Mouse (Mus musculus) forebrain, embryonic 15.5 days (tissue): ENCODE data around the gene Usp53. TPM values are rescaled to one million over a fixed set of nuclear protein-coding genes. Genes with fewer than 3 reads are reported as not detected.

ENCODE experiments used
- ATAC-seq: fragments of 200-750 bp; cut with Nextera tagmentation; replicated peaks from 2 replicates; pipeline ENCODE4 v1.8.0; 2017; ENCODE audit warnings: mild to moderate bottlenecking, moderate TSS enrichment, moderate library complexity
- H3K27ac ChIP-seq: fragments of 300-500 bp; sonication (generic); replicated peaks from 2 replicates; pipeline ENCODE4 v1.5.1; 2015; ENCODE audit warnings: mild to moderate bottlenecking, inconsistent platforms
- H3K27me3 ChIP-seq: fragments of 300-500 bp; sonication (generic); 2 replicates; pipeline ENCODE4 v1.6.1; 2015; ENCODE audit warnings: inconsistent platforms
- H3K36me3 ChIP-seq: fragments of 300-500 bp; sonication (generic); 2 replicates; pipeline ENCODE4 v1.6.1; 2015; ENCODE audit warnings: mild to moderate bottlenecking, inconsistent platforms
- H3K4me1 ChIP-seq: fragments of 300-500 bp; sonication (generic); 2 replicates; pipeline ENCODE4 v1.6.1; 2015; ENCODE audit warnings: inconsistent platforms
- H3K4me2 ChIP-seq: fragments of 300-500 bp; sonication (generic); replicated peaks from 2 replicates; pipeline ENCODE4 v1.6.1; 2015; ENCODE audit warnings: mild to moderate bottlenecking, inconsistent platforms
- H3K4me3 ChIP-seq: fragments of 300-500 bp; sonication (generic); 2 replicates; pipeline ENCODE4 v1.5.1; 2015; ENCODE audit warnings: mild to moderate bottlenecking, inconsistent platforms
- H3K9ac ChIP-seq: fragments of 300-500 bp; sonication (generic); replicated peaks from 2 replicates; pipeline ENCODE4 v1.6.1; 2015; ENCODE audit warnings: mild to moderate bottlenecking, inconsistent platforms
- H3K9me3 ChIP-seq: fragments of 300-500 bp; sonication (generic); 2 replicates; pipeline ENCODE4 v1.6.1; 2016; ENCODE audit warnings: inconsistent platforms
- WGBS: fragments of 180-500 bp; shearing (Covaris S2); methylation state at CpG from one replicate; pipeline ENCODE4 v1.1.7; 2015; ENCODE audit warnings: mixed read lengths; 5-methylcytosine and 5-hydroxymethylcytosine counted together
- polyA plus RNA-seq: library from polyadenylated mRNA; unstranded; fragments of >200 nt; fragmentation: Nextera tagmentation; extraction: Ambion mirVana; gene quantifications from 2 replicates; pipeline ENCODE4 v1.2.1, GENCODE M21; 2015

Gene Usp53
- polyA plus RNA-seq, result 4.9 and 5.3 TPM in 2 replicates

DNA sequence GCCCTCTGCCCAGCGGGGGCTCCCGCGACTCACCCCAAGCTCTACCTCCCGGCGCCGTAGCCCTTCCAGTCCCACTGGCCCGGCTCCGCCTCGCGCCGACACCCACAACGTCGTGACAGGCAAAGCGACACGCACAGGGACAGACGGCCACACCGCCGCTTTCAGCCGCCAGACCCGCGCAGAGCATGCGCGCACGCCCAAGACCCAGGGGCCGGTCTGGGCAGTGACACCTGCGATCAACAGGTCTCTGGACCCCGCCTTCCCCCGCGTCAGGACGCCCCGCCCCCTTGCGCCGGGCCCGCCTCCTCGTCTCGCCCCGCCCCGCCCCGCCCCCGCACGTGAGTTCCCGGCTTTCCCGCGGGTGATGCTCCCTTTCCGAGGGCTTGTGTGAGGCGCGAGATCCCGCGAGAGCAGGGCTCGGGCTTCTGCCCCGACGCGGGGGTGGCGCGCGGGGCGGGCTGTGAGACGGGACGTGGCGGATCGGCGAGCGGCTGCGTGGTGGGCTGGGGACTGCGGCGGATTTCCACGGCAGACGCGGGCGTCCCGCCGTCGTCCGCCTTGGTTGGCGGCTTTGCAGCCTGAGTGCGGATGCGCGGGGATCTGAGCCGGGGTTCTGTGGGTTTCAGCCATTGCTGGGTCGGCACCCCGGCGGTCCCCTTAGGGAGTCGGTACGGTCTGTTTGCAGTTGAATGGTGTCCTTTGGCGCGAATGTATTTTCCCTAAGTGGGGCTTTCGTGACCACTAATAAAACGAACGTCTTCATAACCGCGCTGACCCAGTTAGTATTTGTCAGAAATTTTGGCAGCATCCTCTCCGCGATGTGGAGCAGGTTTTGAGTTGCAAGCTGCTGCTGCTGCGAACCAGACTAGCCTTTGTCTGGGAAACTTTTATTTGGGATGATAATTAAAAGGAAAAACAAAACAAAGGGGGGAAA, at the start of gene Usp53:
Gene Usp53 (minus strand): TSS at position 262 of the 934 bp plus-strand sequence.
- WGBS, result under 1% methylated on average over 90 of the region's 94 CpGs
- peak; percentile 99 for ATAC-seq
- peak within 1 kb of the TSS; percentile 67 for H3K4me2 ChIP-seq
- H3K9me3 ChIP-seq, result no peaks in the 10 kb centered on the region
- peak within 1 kb of the TSS; percentile 95 for H3K27ac ChIP-seq
- H3K36me3 ChIP-seq, result no peaks in the 10 kb centered on the region
- H3K9ac ChIP-seq, result peak within 1 kb of the TSS; percentile 91
- H3K4me3 ChIP-seq, result peak within 1 kb of the TSS; percentile 68
- H3K27me3 ChIP-seq, result no peaks in the 10 kb centered on the region
- peaks cover 5% of the 10 kb centered on the region for H3K4me1 ChIP-seq

DNA sequence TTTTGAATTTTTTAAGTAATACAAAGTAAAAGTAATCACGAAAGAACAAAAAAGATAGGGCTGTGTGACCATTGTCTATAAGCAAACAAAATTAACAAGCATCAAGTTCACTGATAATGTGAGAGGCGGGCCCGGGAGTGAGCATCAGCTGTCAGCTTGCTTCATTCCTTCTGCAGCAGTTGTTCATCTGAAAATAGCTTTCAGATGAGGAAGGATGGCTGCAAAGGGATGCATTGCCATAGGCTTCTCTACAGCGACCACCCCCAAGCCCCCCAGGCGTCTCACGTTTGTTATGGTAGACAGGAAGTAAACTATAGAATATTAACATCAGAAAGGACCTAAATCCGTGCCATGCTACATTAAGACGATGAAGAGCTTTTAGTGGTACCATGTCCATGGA, 49.5 kb upstream of the Usp53 start:
- Histone ChIP-seq H3K27ac (no peak overlapping the region), H3K9ac (no peak overlapping the region), H3K4me3 (no peak overlapping the region), H3K4me2 (no peak overlapping the region), H3K27me3 (no peaks in the 10 kb centered on the region), H3K36me3 (no peaks in the 10 kb centered on the region), H3K4me1 (no peaks in the 10 kb centered on the region), H3K9me3 (no peaks in the 10 kb centered on the region)
- WGBS, result 64% methylated on average over 8 of the region's 8 CpGs
- ATAC-seq, result no peak

DNA sequence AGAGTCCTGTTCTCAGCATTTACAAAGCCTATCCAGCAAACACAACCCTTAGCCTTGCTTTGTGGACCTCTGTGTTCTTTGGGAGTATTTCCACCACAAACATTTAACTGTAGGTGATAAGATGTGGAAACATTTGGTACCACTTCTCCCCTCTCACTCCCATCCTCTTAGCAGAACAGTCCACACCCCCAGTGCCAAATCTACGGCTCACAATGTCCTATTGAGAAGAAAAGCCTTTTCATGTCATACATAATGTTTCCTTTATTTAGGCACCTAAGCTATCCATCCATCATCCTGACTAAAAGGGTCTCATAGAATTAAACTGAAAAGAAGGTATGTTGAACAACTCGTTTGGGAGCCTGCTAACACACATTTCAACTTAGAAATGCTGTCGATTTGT, 41.3 kb upstream of the Usp53 start:
- no peak overlapping the region for H3K4me2 ChIP-seq
- ATAC-seq, result no peak
- no peak overlapping the region for H3K4me3 ChIP-seq
- WGBS, result 26% methylated on average over 3 of the region's 3 CpGs
- H3K36me3 ChIP-seq, result no peaks in the 10 kb centered on the region
- no peaks in the 10 kb centered on the region for H3K27me3 ChIP-seq
- no peak overlapping the region for H3K27ac ChIP-seq
- H3K4me1 ChIP-seq, result no peaks in the 10 kb centered on the region
- H3K9me3 ChIP-seq, result no peaks in the 10 kb centered on the region
- H3K9ac ChIP-seq, result no peak overlapping the region

DNA sequence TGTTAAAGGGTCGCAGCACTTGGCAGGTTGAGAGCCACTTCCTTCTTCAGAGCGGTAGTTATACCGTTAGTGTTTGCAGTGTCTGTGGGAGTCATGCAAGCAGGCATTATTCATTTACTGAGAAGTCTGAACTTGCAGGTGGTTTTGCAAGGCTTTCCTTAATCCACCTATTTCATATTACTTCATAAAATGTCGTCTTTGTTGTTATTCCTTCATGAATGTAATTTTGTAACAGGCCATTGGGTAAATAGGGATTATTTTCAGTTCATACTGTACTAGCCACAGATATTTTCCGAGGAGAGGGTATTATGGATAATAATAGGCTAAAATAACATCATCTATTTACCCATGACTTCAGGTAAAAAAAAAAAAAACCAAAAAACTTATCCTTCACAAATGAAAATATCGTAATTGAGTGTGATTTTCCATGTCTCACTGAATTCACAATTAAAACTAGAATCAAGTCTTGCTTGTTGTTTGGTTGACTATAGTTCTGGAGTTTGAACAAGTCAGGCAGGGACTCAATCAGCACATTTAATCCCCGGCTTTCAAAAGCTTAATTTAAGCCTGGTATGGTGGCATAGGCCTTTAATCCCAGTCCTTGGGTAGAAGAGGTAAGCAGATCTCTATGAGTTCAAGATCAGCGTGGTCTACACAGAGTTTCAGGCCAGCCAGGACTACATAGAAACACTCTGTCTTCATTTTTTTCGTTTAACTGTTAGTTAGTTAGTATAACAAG, 40.4 kb upstream of the Usp53 start:
- 87% methylated on average over 9 of the region's 9 CpGs for WGBS
- Histone ChIP-seq H3K36me3 (no peaks in the 10 kb centered on the region), H3K27ac (no peak overlapping the region), H3K9me3 (no peaks in the 10 kb centered on the region), H3K4me3 (no peak overlapping the region), H3K4me2 (no peak overlapping the region), H3K9ac (no peak overlapping the region), H3K27me3 (no peaks in the 10 kb centered on the region), H3K4me1 (no peaks in the 10 kb centered on the region)
- ATAC-seq, result no peak

DNA sequence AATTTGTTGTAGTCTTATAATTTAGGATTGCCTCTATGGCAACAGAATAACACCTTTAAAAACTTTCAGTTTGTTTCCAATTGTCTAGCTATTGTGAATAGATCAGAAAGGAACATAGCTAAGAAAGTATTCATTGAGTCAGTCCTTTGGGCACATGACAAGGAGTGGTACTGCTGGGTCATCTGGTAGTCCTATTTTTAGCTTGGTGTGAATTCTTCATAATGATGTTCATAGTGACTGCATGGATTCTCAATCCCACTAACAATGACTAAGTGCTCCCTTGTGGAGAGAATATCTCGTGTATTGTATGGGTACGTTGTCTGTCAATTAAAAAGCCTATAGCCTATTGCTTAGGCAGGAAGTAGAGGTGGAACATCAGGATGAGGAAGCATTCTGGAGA, 34.5 kb upstream of the Usp53 start:
- Histone ChIP-seq H3K9ac (no peak overlapping the region), H3K4me3 (no peak overlapping the region), H3K27me3 (no peaks in the 10 kb centered on the region), H3K27ac (no peak overlapping the region), H3K9me3 (no peaks in the 10 kb centered on the region), H3K36me3 (no peaks in the 10 kb centered on the region), H3K4me1 (no peaks in the 10 kb centered on the region), H3K4me2 (no peak overlapping the region)
- ATAC-seq, result no peak
- 83% methylated on average over 2 of the region's 2 CpGs for WGBS

- Histone ChIP-seq H3K9me3 (no peaks in the 10 kb centered on the region), H3K9ac (no peak overlapping the region), H3K4me3 (no peak overlapping the region), H3K4me2 (no peak overlapping the region), H3K27me3 (no peaks in the 10 kb centered on the region), H3K36me3 (no peaks in the 10 kb centered on the region), H3K27ac (no peak overlapping the region), H3K4me1 (no peaks in the 10 kb centered on the region)
- no peak for ATAC-seq
- WGBS, result 87% methylated on average over 14 of the region's 14 CpGs
Observed at GRCm38 (mm10) chr3:123013476-123013875, 29.2 kb upstream of the Usp53 start.

- no peak overlapping the region for H3K4me3 ChIP-seq
- H3K36me3 ChIP-seq, result no peaks in the 10 kb centered on the region
- no peak overlapping the region for H3K4me2 ChIP-seq
- H3K4me1 ChIP-seq, result no peaks in the 10 kb centered on the region
- H3K27me3 ChIP-seq, result no peaks in the 10 kb centered on the region
- 50% methylated on average over 6 of the region's 6 CpGs for WGBS
- ATAC-seq, result no peak
- no peaks in the 10 kb centered on the region for H3K9me3 ChIP-seq
- no peak overlapping the region for H3K9ac ChIP-seq
- H3K27ac ChIP-seq, result no peak overlapping the region
Observed at GRCm38 (mm10) chr3:123009417-123009816, 25.1 kb upstream of the Usp53 start.

DNA sequence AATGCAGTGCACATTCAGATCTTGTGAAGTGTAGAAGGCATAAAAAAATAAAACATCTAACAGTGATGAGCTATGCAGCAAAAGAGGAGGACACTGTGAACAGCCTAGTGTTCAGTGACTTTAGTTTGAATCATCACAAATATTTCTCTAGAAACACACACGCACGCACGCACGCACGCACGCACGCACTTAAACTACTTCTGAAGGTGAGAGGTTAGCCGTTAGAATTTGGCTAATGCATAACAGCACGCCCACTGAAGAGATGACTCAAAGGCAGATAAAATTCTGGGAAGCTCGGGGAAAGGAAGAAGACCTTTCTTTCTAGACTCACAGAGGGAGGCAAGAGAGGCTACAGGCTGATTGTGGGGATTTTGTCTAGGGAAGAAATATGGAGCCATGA, 23.1 kb upstream of the Usp53 start:
- no peak for ATAC-seq
- Histone ChIP-seq H3K4me3 (no peak overlapping the region), H3K9me3 (no peaks in the 10 kb centered on the region), H3K4me1 (no peaks in the 10 kb centered on the region), H3K9ac (no peak overlapping the region), H3K4me2 (no peak overlapping the region), H3K27ac (no peak overlapping the region), H3K27me3 (no peaks in the 10 kb centered on the region), H3K36me3 (no peaks in the 10 kb centered on the region)
- WGBS, result 89% methylated on average over 10 of the region's 10 CpGs

DNA sequence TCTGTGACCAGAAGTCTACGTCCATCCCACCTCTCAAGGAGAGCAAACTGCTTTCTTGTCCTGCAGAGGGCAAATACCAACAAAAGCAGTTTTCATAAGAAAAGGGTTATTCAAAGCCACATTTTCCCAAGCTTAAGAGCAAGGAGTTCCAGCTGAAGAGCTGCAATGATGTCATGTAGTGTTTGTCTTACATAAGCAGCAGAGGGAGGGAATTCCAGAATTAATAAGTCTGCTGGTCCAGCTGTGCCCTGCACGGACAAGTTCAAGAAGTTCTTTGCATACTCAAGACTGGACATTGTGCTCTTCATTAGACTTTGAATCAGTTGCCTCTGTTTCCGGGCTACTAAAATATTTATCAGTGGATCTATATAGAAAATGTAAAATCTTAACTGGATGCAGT, 16.7 kb upstream of the Usp53 start:
- Histone ChIP-seq H3K36me3 (no peaks in the 10 kb centered on the region), H3K27ac (no peak overlapping the region), H3K4me3 (no peak overlapping the region), H3K4me1 (no peaks in the 10 kb centered on the region), H3K9ac (no peak overlapping the region), H3K27me3 (no peaks in the 10 kb centered on the region), H3K4me2 (no peak overlapping the region), H3K9me3 (no peaks in the 10 kb centered on the region)
- WGBS, result 53% methylated on average over 3 of the region's 3 CpGs
- no peak for ATAC-seq

GRCm38 (mm10) chr3:122998511-122998910, 14.2 kb upstream of the Usp53 start:
- WGBS, result 75% methylated on average over 8 of the region's 8 CpGs
- Histone ChIP-seq H3K9me3 (no peaks in the 10 kb centered on the region), H3K4me2 (no peak overlapping the region), H3K27me3 (no peaks in the 10 kb centered on the region), H3K4me1 (no peaks in the 10 kb centered on the region), H3K36me3 (no peaks in the 10 kb centered on the region), H3K9ac (no peak overlapping the region), H3K27ac (no peak overlapping the region), H3K4me3 (no peak overlapping the region)
- ATAC-seq, result no peak

DNA sequence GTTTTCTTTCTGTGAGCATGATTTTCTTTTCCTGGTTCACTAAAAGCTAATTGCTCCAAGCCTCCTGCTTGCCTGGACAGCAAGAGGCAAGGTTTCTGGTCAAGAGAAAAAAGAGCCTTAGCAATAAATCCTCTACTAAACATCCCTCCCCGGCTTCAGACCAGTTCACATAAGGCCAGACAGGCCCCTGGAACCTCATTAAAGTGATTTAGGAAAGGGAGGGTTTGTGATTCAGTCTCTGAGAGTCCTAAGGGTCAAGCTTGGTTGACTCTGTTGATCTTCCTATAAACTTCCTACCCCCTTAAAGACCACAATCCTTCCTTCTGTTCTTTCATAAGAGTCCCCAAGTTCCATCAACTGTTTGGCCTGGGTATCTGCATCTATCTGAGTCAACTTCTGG, 12.7 kb upstream of the Usp53 start:
- no peaks in the 10 kb centered on the region for H3K9me3 ChIP-seq
- no peak overlapping the region for H3K4me3 ChIP-seq
- no peaks in the 10 kb centered on the region for H3K27me3 ChIP-seq
- no peak overlapping the region for H3K9ac ChIP-seq
- 77% methylated on average over 1 of the region's 1 CpGs for WGBS
- no peaks in the 10 kb centered on the region for H3K4me1 ChIP-seq
- no peak for ATAC-seq
- no peak overlapping the region for H3K4me2 ChIP-seq
- no peak overlapping the region for H3K27ac ChIP-seq
- H3K36me3 ChIP-seq, result no peaks in the 10 kb centered on the region

GRCm38 (mm10) chr3:122986906-122987305, 2.6 kb upstream of the Usp53 start:
- Histone ChIP-seq H3K27ac (no peak overlapping the region), H3K27me3 (no peaks in the 10 kb centered on the region), H3K36me3 (no peaks in the 10 kb centered on the region), H3K9ac (no peak overlapping the region), H3K4me1 (peaks cover 5% of the 10 kb centered on the region), H3K4me2 (no peak overlapping the region), H3K4me3 (no peak overlapping the region), H3K9me3 (no peaks in the 10 kb centered on the region)
- no peak for ATAC-seq
- 91% methylated on average over 11 of the region's 11 CpGs for WGBS
